Mouse (Mus musculus): Measurements from ENCODE around the gene Hoxa11. TPM values are rescaled to one million over a fixed set of nuclear protein-coding genes. Genes with fewer than 3 reads are reported as not detected.

Gene Hoxa11
- total RNA-seq, 1 experiment, result 0.31 TPM

DNA sequence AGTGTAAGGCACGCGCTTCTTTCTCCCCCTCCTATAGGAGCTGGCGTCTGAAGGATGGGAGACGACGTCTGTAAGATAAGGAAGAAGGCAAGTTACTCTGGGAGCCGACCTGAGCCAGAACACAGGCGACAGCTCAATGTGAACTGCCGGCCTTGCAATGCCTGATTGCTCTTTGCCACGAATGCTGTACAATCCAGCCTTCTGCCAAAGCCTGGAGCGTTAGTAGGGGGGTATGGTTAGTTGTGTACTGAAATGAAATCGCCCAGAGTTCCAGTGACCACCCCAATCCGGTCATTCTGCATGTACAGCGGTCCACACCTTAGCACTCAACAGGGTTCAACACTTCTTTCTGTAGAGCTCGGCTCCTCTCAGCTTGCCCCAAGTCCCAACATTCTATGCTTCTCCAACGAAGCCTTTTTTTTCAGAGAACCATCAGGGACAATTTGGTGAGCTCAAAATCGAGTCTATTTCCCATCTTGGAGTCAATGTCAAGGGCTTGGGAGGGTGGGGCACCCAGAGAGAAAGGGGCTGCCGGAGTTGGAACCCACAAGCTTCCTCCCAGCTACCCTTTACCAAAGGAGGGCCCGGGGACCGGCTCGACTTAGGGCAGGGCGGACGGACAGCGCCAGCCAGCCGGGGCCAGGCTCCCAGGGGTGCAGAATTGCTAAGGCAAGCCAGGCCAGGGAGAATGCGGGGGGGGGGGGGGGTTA lies 13.6 kb upstream of the Hoxa11 start:
- Histone ChIP-seq H3K4me3 (ENCODE audit: insufficient read depth in 1 of 2, low read depth in 1 of 2, low read length in 2 of 2, poor library complexity in 1 of 2, severe bottlenecking in 1 of 2) (no peak overlapping the region), H3K36me3 (ENCODE audit: control insufficient read depth, insufficient read depth, low read length, poor library complexity, severe bottlenecking) (no peaks in the 10 kb centered on the region), H3K9me3 (ENCODE audit: control insufficient read depth, insufficient read depth, low read depth, low read length) (no peaks in the 10 kb centered on the region), H3K9ac (ENCODE audit: insufficient read depth, low read depth, low read length, poor library complexity, severe bottlenecking) (no peak overlapping the region), H3K27ac (ENCODE audit: insufficient read depth, low read depth, low read length, poor library complexity, severe bottlenecking) (no peak overlapping the region), H3K4me1 (ENCODE audit: control insufficient read depth in 2 of 2, insufficient read depth in 2 of 2, low read length in 2 of 2, poor library complexity in 1 of 2) (0 out of 4 replicates have a peak, but pooled peaks cover 0 to 2% of the 10 kb centered on the region in 2 experiments)
- in situ Hi-C loops (cut with MboI; ENCODE audit: low sequenced_read_pairs in 2 of 2, unreplicated experiment in 2 of 2), result loop anchor here (5.0 to 25.0 kb wide), 3 partner anchors 56 to 1028 kb away; partner anchors contain the start of genes Creb5 (in 1 of the 2) and Evx1 (in 1 of the 2)
- no peak for TF ChIP-seq MAFK (IDR thresholded peaks at IDR 0.05; ENCODE audit: insufficient read depth, low read depth, low read length)
- no peak for TF ChIP-seq ZC3H11A (IDR thresholded peaks at IDR 0.05; ENCODE audit: borderline replicate concordance, low read depth, low read length)
- TF ChIP-seq ZNF384 (IDR thresholded peaks at IDR 0.05; ENCODE audit: low read depth, low read length), result no peak
- no peak for TF ChIP-seq CHD2 (IDR thresholded peaks at IDR 0.05; ENCODE audit: low read depth, low read length)
- no peak for TF ChIP-seq HCFC1 (IDR thresholded peaks at IDR 0.05; ENCODE audit: borderline replicate concordance, insufficient read depth, low read length)
- DNase-seq (ENCODE audit: low read depth, low spot score), result no peak

DNA sequence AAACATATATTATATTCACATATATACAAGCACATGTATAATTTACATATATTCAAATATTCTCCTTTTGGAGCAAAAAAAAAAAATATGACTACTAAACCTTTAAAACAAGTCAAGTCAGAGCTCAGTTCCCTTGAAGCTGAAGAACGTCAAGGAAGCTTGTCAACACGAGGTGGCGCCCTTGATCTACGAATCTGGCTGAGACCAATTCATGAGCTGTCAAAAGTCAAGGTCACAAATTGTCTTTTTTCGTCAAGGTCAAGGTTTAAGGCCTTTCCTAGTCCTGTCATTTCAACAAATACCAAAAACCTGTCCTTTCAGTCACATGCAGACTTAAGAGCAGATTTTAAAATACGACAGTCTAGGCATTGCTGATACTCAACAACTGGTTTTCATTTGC lies 11.3 kb upstream of the Hoxa11 start:
- H3K4me3 ChIP-seq (ENCODE audit: insufficient read depth in 1 of 2, low read depth in 1 of 2, low read length in 2 of 2, poor library complexity in 1 of 2, severe bottlenecking in 1 of 2), result no peak overlapping the region
- H3K4me1 ChIP-seq (ENCODE audit: control insufficient read depth in 2 of 2, insufficient read depth in 2 of 2, low read length in 2 of 2, poor library complexity in 1 of 2), result peaks cover 0 to 4% of the 10 kb centered on the region in 2 experiments; a peak in 1 of 4 replicates
- H3K36me3 ChIP-seq (ENCODE audit: control insufficient read depth, insufficient read depth, low read length, poor library complexity, severe bottlenecking), result no peaks in the 10 kb centered on the region
- TF ChIP-seq ZNF384 (IDR thresholded peaks at IDR 0.05; ENCODE audit: low read depth, low read length), result no peak
- no peak for TF ChIP-seq HCFC1 (IDR thresholded peaks at IDR 0.05; ENCODE audit: borderline replicate concordance, insufficient read depth, low read length)
- no peak for TF ChIP-seq MAFK (IDR thresholded peaks at IDR 0.05; ENCODE audit: insufficient read depth, low read depth, low read length)
- TF ChIP-seq CHD2 (IDR thresholded peaks at IDR 0.05; ENCODE audit: low read depth, low read length), result no peak
- no peak for TF ChIP-seq ZC3H11A (IDR thresholded peaks at IDR 0.05; ENCODE audit: borderline replicate concordance, low read depth, low read length)
- no peak overlapping the region for H3K9ac ChIP-seq (ENCODE audit: insufficient read depth, low read depth, low read length, poor library complexity, severe bottlenecking)
- in situ Hi-C loops (cut with MboI; ENCODE audit: low sequenced_read_pairs in 2 of 2, unreplicated experiment in 2 of 2), result loop anchor here (5.0 to 25.0 kb wide), 3 partner anchors 58 to 1030 kb away; partner anchors contain the start of genes Creb5 (in 1 of the 2) and Evx1 (in 1 of the 2)
- H3K27ac ChIP-seq (ENCODE audit: insufficient read depth, low read depth, low read length, poor library complexity, severe bottlenecking), result no peak overlapping the region
- no peak for DNase-seq (ENCODE audit: low read depth, low spot score)
- H3K9me3 ChIP-seq (ENCODE audit: control insufficient read depth, insufficient read depth, low read depth, low read length), result no peaks in the 10 kb centered on the region

DNA sequence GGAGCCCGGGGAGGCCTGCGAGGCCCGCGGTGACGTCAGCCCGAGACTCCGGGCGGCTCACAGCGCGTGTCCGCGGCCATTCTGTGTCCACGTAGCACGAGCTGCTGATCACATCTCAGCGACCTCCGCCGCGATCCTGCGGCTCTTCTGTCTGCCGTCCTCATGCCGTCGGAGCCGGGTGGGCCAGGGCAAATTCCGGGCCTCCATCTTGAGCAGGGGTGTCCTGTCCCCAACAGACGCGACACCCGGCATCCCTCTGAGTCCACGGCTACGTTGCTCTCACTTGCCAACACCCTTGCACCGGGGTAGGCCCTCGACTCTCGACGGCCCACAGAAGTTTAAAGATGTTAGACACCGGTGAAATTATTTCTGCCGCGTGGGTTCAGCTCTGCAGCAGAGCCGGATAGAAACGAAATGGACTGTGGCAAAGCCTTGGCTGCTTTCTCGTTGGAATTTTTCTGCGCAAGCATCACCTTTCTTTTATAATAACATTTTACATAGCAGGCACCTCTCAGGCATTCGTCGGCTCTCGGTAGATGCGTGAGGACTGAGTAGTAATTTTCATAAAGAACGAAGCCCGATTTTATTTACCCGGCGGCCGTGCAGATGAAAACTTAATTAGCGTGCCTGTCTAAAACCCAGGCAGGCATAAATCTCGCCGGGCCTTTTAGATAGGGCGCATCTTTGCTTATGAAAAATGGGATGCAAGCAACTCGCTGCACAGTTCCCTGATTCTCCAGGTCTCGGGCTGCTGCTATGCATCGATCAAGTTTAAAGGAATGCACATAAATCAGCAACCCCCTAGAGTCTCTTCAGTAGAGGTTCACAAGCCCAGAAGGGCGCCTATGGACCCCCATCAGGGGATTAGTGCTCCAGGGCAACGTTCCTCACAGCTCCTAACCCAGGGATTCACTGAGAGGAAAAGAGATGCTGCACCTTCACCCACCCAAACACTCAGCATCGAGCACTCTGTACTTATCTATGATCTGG lies 8.2 kb upstream of the Hoxa11 start:
- H3K9ac ChIP-seq (ENCODE audit: insufficient read depth, low read depth, low read length, poor library complexity, severe bottlenecking), result no peak overlapping the region

DNA sequence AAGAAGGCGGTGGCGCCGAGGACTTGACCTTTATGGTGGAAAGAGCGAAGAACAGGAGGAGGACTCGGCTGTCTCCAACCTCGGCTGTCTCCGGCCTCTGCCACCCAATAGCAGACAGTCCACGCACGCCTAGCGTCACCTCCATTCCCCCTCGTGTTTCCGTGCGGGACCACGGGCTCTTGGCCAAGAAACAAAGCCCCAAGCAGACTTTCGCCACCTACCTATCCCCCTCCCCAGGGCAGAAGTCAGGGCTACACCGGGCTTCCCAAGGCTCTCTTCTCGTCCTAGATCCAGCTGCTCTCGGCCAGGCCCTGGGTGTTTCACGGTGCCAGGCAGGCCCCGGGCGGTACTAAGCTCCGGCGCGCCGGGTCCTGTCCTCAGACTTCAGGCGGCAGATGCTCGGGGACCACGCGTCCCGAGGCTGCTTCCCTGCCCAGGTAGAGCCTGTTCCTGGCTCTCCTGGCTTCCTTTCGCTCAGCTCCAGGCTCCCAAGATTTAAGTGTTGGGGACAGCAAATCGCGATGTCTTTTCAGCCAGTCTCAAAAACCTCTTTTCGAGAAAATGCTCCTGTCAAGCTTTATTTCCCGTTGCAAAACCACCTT lies 7.3 kb upstream of the Hoxa11 start:
- no peak overlapping the region for H3K9ac ChIP-seq (ENCODE audit: insufficient read depth, low read depth, low read length, poor library complexity, severe bottlenecking)
- H3K27ac ChIP-seq (ENCODE audit: insufficient read depth, low read depth, low read length, poor library complexity, severe bottlenecking), result no peak overlapping the region
- in situ Hi-C loops (cut with MboI; ENCODE audit: low sequenced_read_pairs in 2 of 2, unreplicated experiment in 2 of 2), result loop anchor here (10.0 to 25.0 kb wide), 2 partner anchors 62 to 1034 kb away; partner anchors contain the start of genes Creb5 (in 1 of the 2) and Evx1 (in 1 of the 2)
- no peaks in the 10 kb centered on the region for H3K36me3 ChIP-seq (ENCODE audit: control insufficient read depth, insufficient read depth, low read length, poor library complexity, severe bottlenecking)
- DNase-seq (ENCODE audit: low read depth, low spot score), result no peak
- no peaks in the 10 kb centered on the region for H3K9me3 ChIP-seq (ENCODE audit: control insufficient read depth, insufficient read depth, low read depth, low read length)
- TF ChIP-seq MAFK (IDR thresholded peaks at IDR 0.05; ENCODE audit: insufficient read depth, low read depth, low read length) (no peak), ZNF384 (IDR thresholded peaks at IDR 0.05; ENCODE audit: low read depth, low read length) (no peak), HCFC1 (IDR thresholded peaks at IDR 0.05; ENCODE audit: borderline replicate concordance, insufficient read depth, low read length) (no peak), ZC3H11A (IDR thresholded peaks at IDR 0.05; ENCODE audit: borderline replicate concordance, low read depth, low read length) (no peak), CHD2 (IDR thresholded peaks at IDR 0.05; ENCODE audit: low read depth, low read length) (no peak)
- peaks cover 0 to 2% of the 10 kb centered on the region in 2 experiments; a peak in 1 of 4 replicates for H3K4me1 ChIP-seq (ENCODE audit: control insufficient read depth in 2 of 2, insufficient read depth in 2 of 2, low read length in 2 of 2, poor library complexity in 1 of 2)
- H3K4me3 ChIP-seq (ENCODE audit: insufficient read depth in 1 of 2, low read depth in 1 of 2, low read length in 2 of 2, poor library complexity in 1 of 2, severe bottlenecking in 1 of 2), result no peak overlapping the region

More for the DNA sequence above, 8.2 kb upstream of the Hoxa11 start:
- in situ Hi-C loops (cut with MboI; ENCODE audit: low sequenced_read_pairs in 2 of 2, unreplicated experiment in 2 of 2), result loop anchor here (10.0 to 25.0 kb wide), 2 partner anchors 61 to 1033 kb away; partner anchors contain the start of genes Creb5 (in 1 of the 2) and Evx1 (in 1 of the 2)
- Histone ChIP-seq H3K36me3 (ENCODE audit: control insufficient read depth, insufficient read depth, low read length, poor library complexity, severe bottlenecking) (no peaks in the 10 kb centered on the region), H3K9me3 (ENCODE audit: control insufficient read depth, insufficient read depth, low read depth, low read length) (no peaks in the 10 kb centered on the region), H3K4me1 (ENCODE audit: control insufficient read depth in 2 of 2, insufficient read depth in 2 of 2, low read length in 2 of 2, poor library complexity in 1 of 2) (peaks cover 0 to 2% of the 10 kb centered on the region in 2 experiments; a peak in 1 of 4 replicates), H3K27ac (ENCODE audit: insufficient read depth, low read depth, low read length, poor library complexity, severe bottlenecking) (no peak overlapping the region), H3K4me3 (ENCODE audit: insufficient read depth in 1 of 2, low read depth in 1 of 2, low read length in 2 of 2, poor library complexity in 1 of 2, severe bottlenecking in 1 of 2) (no peak overlapping the region)
- no peak for DNase-seq (ENCODE audit: low read depth, low spot score)
- TF ChIP-seq CHD2 (IDR thresholded peaks at IDR 0.05; ENCODE audit: low read depth, low read length), result no peak
- TF ChIP-seq MAFK (IDR thresholded peaks at IDR 0.05; ENCODE audit: insufficient read depth, low read depth, low read length), result no peak
- TF ChIP-seq HCFC1 (IDR thresholded peaks at IDR 0.05; ENCODE audit: borderline replicate concordance, insufficient read depth, low read length), result no peak
- no peak for TF ChIP-seq ZNF384 (IDR thresholded peaks at IDR 0.05; ENCODE audit: low read depth, low read length)
- TF ChIP-seq ZC3H11A (IDR thresholded peaks at IDR 0.05; ENCODE audit: borderline replicate concordance, low read depth, low read length), result no peak
